Mouse (Mus musculus) bone marrow macrophage, adult 2 months (primary cell): ENCODE data around the gene Dpm3.

Source experiments
- CTCF ChIP-seq: IDR thresholded peaks from 2 replicates; pipeline ENCODE4 v1.5.1; 2012; ENCODE audit warnings: low read depth, mild to moderate bottlenecking, low read length, moderate library complexity
- POLR2A ChIP-seq: IDR thresholded peaks from 2 replicates; pipeline ENCODE4 v1.6.1; 2012; ENCODE audit warnings: mild to moderate bottlenecking, low read depth, low read length, borderline replicate concordance

GRCm38 (mm10) chr3:89244158-89244981, 14.8 kb upstream of the Dpm3 start:
- TF ChIP-seq CTCF (no peak), POLR2A (no peak)
